Mouse (Mus musculus) ES-E14 (cell line): ENCODE measurements around the gene Plch2.

Experiments used
- HCFC1 ChIP-seq: IDR thresholded peaks from 2 replicates; pipeline ENCODE4 v1.6.1; 2012; ENCODE audit warnings: low read length, inconsistent platforms, borderline replicate concordance; ENCODE audit not compliant: insufficient read depth
- MAFK ChIP-seq: IDR thresholded peaks from 2 replicates; pipeline ENCODE4 v1.6.1; 2014; ENCODE audit warnings: mild to moderate bottlenecking, low read depth, low read length, inconsistent platforms; ENCODE audit not compliant: insufficient read depth
- ZC3H11A ChIP-seq: IDR thresholded peaks from 2 replicates; pipeline ENCODE4 v1.6.1; 2012; ENCODE audit warnings: low read depth, mild to moderate bottlenecking, inconsistent platforms, low read length, borderline replicate concordance

DNA sequence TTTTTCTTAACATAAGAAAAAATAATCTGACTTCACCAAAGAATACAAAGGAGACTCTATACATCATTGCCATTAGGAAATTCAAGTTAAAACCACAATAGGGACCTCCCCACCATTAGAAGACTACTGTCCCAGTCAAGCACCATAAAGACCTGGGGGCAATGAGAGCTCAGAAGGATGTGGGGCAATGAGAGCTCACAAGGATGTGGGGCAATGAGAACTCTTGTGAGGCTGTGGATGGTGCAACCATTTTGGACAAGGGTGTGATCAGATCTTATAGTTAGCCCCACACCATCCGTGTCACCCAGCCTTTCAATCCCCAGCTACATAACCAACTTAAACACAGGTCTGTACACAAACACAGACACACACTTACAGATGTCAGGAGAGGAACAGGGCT is 118.8 kb downstream of the Plch2 start:
- no peak for TF ChIP-seq MAFK
- no peak for TF ChIP-seq ZC3H11A
- TF ChIP-seq HCFC1 = no peak
